Mouse (Mus musculus) bone marrow, adult 2 months (tissue): ENCODE data around the gene Sag.

Source experiments
- CTCF ChIP-seq: fragments of 200-500 bp; IDR thresholded peaks from 2 replicates; pipeline ENCODE4 v1.5.1; 2011; ENCODE audit warnings: low read length, control low read depth; ENCODE audit not compliant: control insufficient read depth, insufficient read depth
- POLR2A ChIP-seq: fragments of 200-500 bp; IDR thresholded peaks from 2 replicates; pipeline ENCODE4 v1.6.1; 2011; ENCODE audit warnings: low read depth, mild to moderate bottlenecking, control low read depth, low read length, borderline replicate concordance; ENCODE audit not compliant: control insufficient read depth

DNA sequence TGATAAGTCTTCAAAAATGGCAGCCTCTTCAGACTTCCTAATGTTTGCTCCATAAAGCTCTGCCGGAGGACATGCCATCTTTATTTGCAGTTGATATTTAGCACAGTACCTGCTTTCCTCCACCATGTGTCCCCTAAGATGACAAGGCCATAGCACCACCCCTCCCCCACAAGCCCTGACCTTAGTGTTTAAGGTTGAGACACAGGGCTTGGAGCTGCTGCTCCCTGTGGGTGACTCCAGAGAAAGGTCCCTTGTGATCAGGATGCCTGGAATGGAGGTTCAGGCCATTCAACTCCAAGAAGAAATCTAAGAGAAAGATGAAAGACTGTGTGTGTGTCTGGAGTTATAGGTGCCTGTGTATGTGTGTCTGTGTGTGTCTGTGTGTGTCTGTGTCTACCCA, 5.8 kb upstream of the Sag start:
- TF ChIP-seq CTCF, result no peak
- no peak for TF ChIP-seq POLR2A
